Mouse (Mus musculus) ovary, postnatal 14 days (tissue): ENCODE data around the gene Crat.

Source experiments
- DNase-seq: peaks from one replicate; pipeline ENCODE4 v3.0.0; 2022; ENCODE audit warnings: low spot score

Crat gene

GRCm38 (mm10) chr2:30366203-30366602 is 49.4 kb downstream of the Crat start:
- no peak for DNase-seq

- no peak for DNase-seq
Observed at GRCm38 (mm10) chr2:30365281-30366069, 50.1 kb downstream of the Crat start.

GRCm38 (mm10) chr2:30363773-30364650 is 51.6 kb downstream of the Crat start, which contains the start of gene Miga2:
Gene Miga2, plus strand, starts transcription at chr2:30364233.
- peak; percentile 97 for DNase-seq

GRCm38 (mm10) chr2:30362865-30363264 is 52.7 kb downstream of the Crat start:
- no peak for DNase-seq

- no peak for DNase-seq
Observed at GRCm38 (mm10) chr2:30360626-30361025, 55.0 kb downstream of the Crat start.

- peak; percentile 78 for DNase-seq
Observed at GRCm38 (mm10) chr2:30358533-30359531, 56.8 kb downstream of the Crat start, which contains the start of gene Sh3glb2. Gene Sh3glb2, minus strand, starts transcription at chr2:30359337.

GRCm38 (mm10) chr2:30357552-30358510 is 57.8 kb downstream of the Crat start:
- DNase-seq, result no peak

- DNase-seq, result no peak
Observed at GRCm38 (mm10) chr2:30356906-30357305, 58.7 kb downstream of the Crat start.

GRCm38 (mm10) chr2:30356266-30356665 is 59.3 kb downstream of the Crat start:
- no peak for DNase-seq

- no peak for DNase-seq
Observed at GRCm38 (mm10) chr2:30355861-30356260, 59.8 kb downstream of the Crat start.

- no peak for DNase-seq
Observed at GRCm38 (mm10) chr2:30351149-30351548, 64.5 kb downstream of the Crat start.
